Mouse (Mus musculus) spleen, adult 2 months (tissue): ENCODE results near the gene Plcd1. TPM values are rescaled to one million over a fixed set of nuclear protein-coding genes. Genes with fewer than 3 reads are reported as not detected.

ENCODE experiments used
- DNase-seq, 2 experiments: peaks; one replicate each; pipeline versions ENCODE4 v3.0.0 to v3.0.0-alpha.2; 2012 to 2021; ENCODE audit warnings: low spot score in 2 of 2, low read depth in 1 of 2
- H3K27ac ChIP-seq: fragments of 200-500 bp; 2 replicates; pipeline ENCODE4 v1.5.1; 2012; ENCODE audit warnings: low read length, inconsistent platforms; ENCODE audit not compliant: insufficient read depth
- H3K27me3 ChIP-seq: fragments of 200-500 bp; 2 replicates; pipeline ENCODE4 v1.6.1; 2012; ENCODE audit warnings: mild to moderate bottlenecking, moderate library complexity, low read length, inconsistent platforms; ENCODE audit not compliant: control insufficient read depth, insufficient read depth
- H3K36me3 ChIP-seq: fragments of 200-500 bp; 2 replicates; pipeline ENCODE4 v1.6.1; 2012; ENCODE audit warnings: mild to moderate bottlenecking, low read length, inconsistent platforms; ENCODE audit not compliant: control insufficient read depth, insufficient read depth
- H3K4me1 ChIP-seq: fragments of 200-500 bp; 2 replicates; pipeline ENCODE4 v1.6.1; 2011; ENCODE audit warnings: inconsistent platforms; ENCODE audit not compliant: control insufficient read depth, insufficient read depth, insufficient read length
- H3K4me3 ChIP-seq: fragments of 200-500 bp; 2 replicates; pipeline ENCODE4 v1.5.1; 2011; ENCODE audit warnings: mild to moderate bottlenecking, inconsistent platforms; ENCODE audit not compliant: insufficient read depth, insufficient read length; ENCODE audit errors: extremely low read depth
- CTCF ChIP-seq: fragments of 200-500 bp; IDR thresholded peaks from 2 replicates; pipeline ENCODE4 v1.5.1; 2011; ENCODE audit warnings: mild to moderate bottlenecking, inconsistent platforms; ENCODE audit not compliant: insufficient read depth, insufficient read length, insufficient replicate concordance; ENCODE audit errors: extremely low read depth
- POLR2A ChIP-seq: fragments of 200-500 bp; IDR thresholded peaks from 2 replicates; pipeline ENCODE4 v1.6.1; 2011; ENCODE audit warnings: low read depth, low read length, inconsistent platforms
- WGBS: fragments of 180-500 bp; shearing (Covaris S2); methylation state at CpG from one replicate; pipeline ENCODE4 v1.1.7; 2018; 5-methylcytosine and 5-hydroxymethylcytosine counted together
- polyA plus RNA-seq: library from polyadenylated mRNA; depleted of rRNA; stranded (reverse); fragments of >200 nt; gene quantifications from 2 replicates; pipeline ENCODE4 v1.2.3, GENCODE M21; 2012

The Plcd1 gene
- polyA plus RNA-seq, 1 experiment: 6.3 TPM

- 75% methylated on average over 3 of the region's 3 CpGs for WGBS
- H3K4me3 ChIP-seq: no peak overlapping the region
- H3K27ac ChIP-seq: no peak overlapping the region
- no peaks in the 10 kb centered on the region for H3K27me3 ChIP-seq
- no peaks in the 10 kb centered on the region for H3K4me1 ChIP-seq
- H3K36me3 ChIP-seq: no peaks in the 10 kb centered on the region
- no peak for TF ChIP-seq POLR2A
- TF ChIP-seq CTCF: no peak
- no peak for DNase-seq
Observed at GRCm38 (mm10) chr9:119120168-119120560, 26.9 kb upstream of the Plcd1 start.

- 82% methylated on average over 19 of the region's 19 CpGs for WGBS
Observed at GRCm38 (mm10) chr9:119119409-119120167, 26.3 kb upstream of the Plcd1 start.

GRCm38 (mm10) chr9:119114911-119115310 is 21.6 kb upstream of the Plcd1 start:
- Histone ChIP-seq H3K4me1 (no peaks in the 10 kb centered on the region), H3K27ac (no peak overlapping the region), H3K4me3 (no peak overlapping the region), H3K36me3 (no peaks in the 10 kb centered on the region), H3K27me3 (no peaks in the 10 kb centered on the region)
- no peak for DNase-seq
- no peak for TF ChIP-seq POLR2A
- no peak for TF ChIP-seq CTCF
- WGBS: 90% methylated on average over 17 of the region's 17 CpGs

More at GRCm38 (mm10) chr9:119119409-119120167, 26.3 kb upstream of the Plcd1 start:
- Histone ChIP-seq H3K36me3 (no peaks in the 10 kb centered on the region), H3K27ac (no peak overlapping the region), H3K4me3 (no peak overlapping the region), H3K27me3 (no peaks in the 10 kb centered on the region), H3K4me1 (no peaks in the 10 kb centered on the region)
- TF ChIP-seq CTCF: no peak
- TF ChIP-seq POLR2A: no peak
- no peak for DNase-seq

GRCm38 (mm10) chr9:119110640-119111039 is 17.3 kb upstream of the Plcd1 start:
- 85% methylated on average over 3 of the region's 3 CpGs for WGBS

GRCm38 (mm10) chr9:119109685-119110353 is 16.5 kb upstream of the Plcd1 start:
- no peak for DNase-seq
- no peak for TF ChIP-seq POLR2A
- no peak for TF ChIP-seq CTCF
- H3K36me3 ChIP-seq: no peaks in the 10 kb centered on the region
- no peak overlapping the region for H3K4me3 ChIP-seq
- 80% methylated on average over 12 of the region's 12 CpGs for WGBS
- no peaks in the 10 kb centered on the region for H3K4me1 ChIP-seq
- H3K27ac ChIP-seq: no peak overlapping the region
- no peaks in the 10 kb centered on the region for H3K27me3 ChIP-seq

More at GRCm38 (mm10) chr9:119110640-119111039, 17.3 kb upstream of the Plcd1 start:
- Histone ChIP-seq H3K4me1 (no peaks in the 10 kb centered on the region), H3K36me3 (no peaks in the 10 kb centered on the region), H3K27me3 (no peaks in the 10 kb centered on the region), H3K27ac (no peak overlapping the region), H3K4me3 (no peak overlapping the region)
- DNase-seq: no peak
- TF ChIP-seq POLR2A (no peak), CTCF (no peak)

- Histone ChIP-seq H3K4me3 (no peak overlapping the region), H3K27me3 (no peaks in the 10 kb centered on the region), H3K36me3 (no peaks in the 10 kb centered on the region), H3K4me1 (no peaks in the 10 kb centered on the region), H3K27ac (no peak overlapping the region)
- WGBS: 93% methylated on average over 4 of the region's 4 CpGs
- TF ChIP-seq CTCF: no peak
- TF ChIP-seq POLR2A: no peak
- no peak for DNase-seq
Observed at GRCm38 (mm10) chr9:119107566-119107965, 14.3 kb upstream of the Plcd1 start.

- no peaks in the 10 kb centered on the region for H3K27me3 ChIP-seq
- H3K36me3 ChIP-seq: no peaks in the 10 kb centered on the region
- peak overlapping the region; percentile 67 for H3K4me3 ChIP-seq
- DNase-seq: peak in 1 of 2 experiments; percentile 19
- TF ChIP-seq POLR2A (no peak), CTCF (no peak)
- WGBS: 3% methylated on average over 19 of the region's 19 CpGs
- no peak overlapping the region for H3K27ac ChIP-seq
- no peaks in the 10 kb centered on the region for H3K4me1 ChIP-seq
Observed at GRCm38 (mm10) chr9:119102783-119103113, 9.4 kb upstream of the Plcd1 start.
